16 mouse cellular contexts compared by ENCODE assay signal in the genomic region with DNA sequence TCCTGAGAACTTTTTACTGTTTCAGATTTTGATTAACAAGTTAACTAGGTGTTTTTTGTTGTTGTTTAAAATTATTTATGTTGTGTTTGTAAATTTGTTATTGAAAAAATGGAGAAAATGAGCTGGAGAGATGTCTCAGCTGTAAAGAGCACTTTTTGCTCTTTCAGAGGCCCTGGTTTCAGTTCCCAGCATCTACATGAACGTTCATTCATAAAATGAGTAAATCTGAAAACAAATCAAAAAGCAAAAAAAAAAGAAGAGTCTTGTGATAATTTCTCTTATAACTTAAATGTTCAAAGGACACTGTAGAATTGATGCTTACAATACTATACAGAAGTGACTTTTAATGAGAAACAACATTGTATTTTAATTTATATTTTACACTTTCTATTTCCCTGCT.
DNase-seq lines count a peak whose midpoint lies in the region; TF ChIP-seq lines count a peak whose summit lies in the region.
"Had no signal": no experiment of that assay in that cellular context is flagged by ENCODE, and none has a peak within 500 bp of the region (broad histone marks: within the 10 kb centered on the region; RNA-seq: fewer than 3 reads in every experiment).

No protein-coding gene starts in this region.

- peaks cover 14% of the 10 kb centered on the region for H3K79me2 ChIP-seq in CH12.LX (replicated peaks; ENCODE audit: control insufficient read depth, extremely low read depth, insufficient read depth, poor library complexity, severe bottlenecking)

- H3K4me2 ChIP-seq in CH12.LX (ENCODE audit: insufficient read depth, low read depth, poor library complexity, severe bottlenecking) = no peak overlapping the region

- H3K9me3 ChIP-seq in CH12.LX (replicated peaks; ENCODE audit: low read length) = peaks cover 3% of the 10 kb centered on the region

- no peak for TF ChIP-seq RAD21 in CH12.LX (IDR thresholded peaks at IDR 0.05; ENCODE audit: low read depth, low read length)

- no peak for DNase-seq in CH12.LX (ENCODE audit: extremely low read depth)
- no peak for DNase-seq in heart, postnatal 10 days
- DNase-seq: adrenal gland, adult 2 months; adrenal gland, adult 8-10 months; adrenal gland, postnatal 10 days; adrenal gland, postnatal 14 days; adrenal gland, postnatal 25 days; adrenal gland, postnatal 36 days; B cell, adult 2 months; cerebellum, adult 11 months; cerebellum, adult 11-12 months; cerebellum, adult 18-20 months; cerebellum, adult 2 months; cerebellum, adult 8-10 months had no signal

- intact Hi-C loops in heart, postnatal 10 days (cut with DNase I) = no loop called here

- H3K9ac ChIP-seq in CH12.LX (ENCODE audit: insufficient read depth, low read depth) = no peak overlapping the region

- peak; percentile 88 for TF ChIP-seq EP300 in CH12.LX (IDR thresholded peaks at IDR 0.05; ENCODE audit: low read length)

- no peaks in the 10 kb centered on the region for H3K27me3 ChIP-seq in CH12.LX (replicated peaks)
- H3K27me3 ChIP-seq: Patski had no signal

- H3K36me3 ChIP-seq in CH12.LX (replicated peaks in 1 of 2; ENCODE audit: control insufficient read depth in 1 of 2, insufficient read depth in 1 of 2, low read length in 1 of 2) = peaks cover 0 to 4% of the 10 kb centered on the region in 2 experiments
- H3K36me3 ChIP-seq: G1E had no signal

- no peak overlapping the region for H3K27ac ChIP-seq in CH12.LX (ENCODE audit: insufficient read depth, low read depth)

- H3K4me1 ChIP-seq in CH12.LX (ENCODE audit: control insufficient read depth in 1 of 2, insufficient read depth in 2 of 2) = peaks cover 0 to 39% of the 10 kb centered on the region in 2 experiments; a peak in 2 of 4 replicates

- TF ChIP-seq POLR2A in CH12.LX (IDR thresholded peaks at IDR 0.05; ENCODE audit: low read depth, low read length) = no peak

- TF ChIP-seq CTCF in CH12.LX (conservative IDR thresholded peaks at IDR 0.05 in 1 of 2, IDR thresholded peaks at IDR 0.05 in 1 of 2; ENCODE audit: low read depth in 2 of 2, low read length in 2 of 2) = no peak

- dilution Hi-C loops in CH12.LX (cut with MboI; ENCODE audit: extremely low pct_ligation_motif_present, extremely low pct_unique_long_range_greater_than_20kb, low sequenced_read_pairs) = no loop called here

- H3K4me3 ChIP-seq in CH12.LX (replicated peaks in 1 of 3; ENCODE audit: low read depth in 2 of 3, low read length in 2 of 3, poor library complexity in 1 of 3) = no peak overlapping the region

- in situ Hi-C loops in CH12.LX (cut with MboI; ENCODE audit: low pct_ligation_motif_present, low pct_unique_long_range_greater_than_20kb, low sequenced_read_pairs) = no loop called here

TF ChIP-seq in CH12.LX, 34 proteins besides CTCF, POLR2A, EP300 and RAD21:
- TF ChIP-seq ZNF384 (IDR thresholded peaks at IDR 0.05; ENCODE audit: low read depth, low read length) (peak; percentile 90), MEF2A (IDR thresholded peaks at IDR 0.05; ENCODE audit: borderline replicate concordance, low read depth, low read length) (0 out of 2 replicates have a peak, but pooled peaks have one; percentile 13), RCOR1 (conservative IDR thresholded peaks at IDR 0.05; ENCODE audit: low read depth, low read length) (0 out of 2 replicates have a peak, but pooled peaks have one; percentile 18), ZKSCAN1 (IDR thresholded peaks at IDR 0.05; ENCODE audit: borderline replicate concordance, low read depth, low read length) (no peak), MAZ (IDR thresholded peaks at IDR 0.05; ENCODE audit: low read depth, low read length) (no peak), IRF4 (IDR thresholded peaks at IDR 0.05; ENCODE audit: low read depth, low read length) (peak; percentile 87), JUND (conservative IDR thresholded peaks at IDR 0.05; ENCODE audit: low read depth, low read length) (peak; percentile 28; the same call in 1 of the 2 replicates), MAX (IDR thresholded peaks at IDR 0.05; ENCODE audit: low read length) (no peak), CHD2 (IDR thresholded peaks at IDR 0.05; ENCODE audit: low read length) (no peak)
